ENCODE assay signal across 11 mouse cellular contexts in the genomic region with DNA sequence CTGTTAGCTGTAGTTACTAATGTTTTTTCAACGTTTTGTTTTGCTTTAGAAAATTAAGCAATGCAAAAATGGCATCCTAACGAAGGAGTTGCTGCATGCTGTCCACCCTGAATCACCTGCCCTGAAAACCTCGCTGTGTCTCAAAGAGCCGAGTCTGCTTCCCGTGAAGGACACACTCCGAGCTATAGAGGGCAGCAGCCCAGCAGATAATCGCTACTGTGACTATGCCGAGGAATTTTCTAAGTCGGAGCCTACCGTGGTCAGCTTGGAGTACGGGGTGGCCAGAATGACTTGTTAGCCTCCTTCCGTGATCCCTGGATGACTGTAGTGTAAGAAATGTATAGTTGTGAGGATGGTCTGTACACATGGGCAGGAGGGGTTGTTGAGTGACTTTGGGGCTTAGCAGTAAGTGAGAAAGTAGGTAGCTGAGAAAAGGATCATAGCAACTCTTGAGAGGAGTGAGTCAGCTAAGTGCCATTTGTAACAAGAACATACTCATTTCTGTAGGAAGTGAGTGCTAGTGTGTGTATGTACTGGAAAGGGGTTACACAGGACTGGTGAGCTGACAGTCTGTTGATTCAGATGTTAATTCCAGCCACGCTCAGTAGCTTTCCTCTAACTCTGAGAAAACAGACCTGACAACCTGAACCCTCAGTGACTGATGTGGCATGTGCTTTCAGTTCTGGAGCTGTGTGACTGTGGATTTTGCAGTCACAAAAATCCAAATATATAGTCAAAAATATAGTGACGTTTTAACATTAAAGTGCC. TPM values are rescaled to one million over a fixed set of nuclear protein-coding genes. Genes with fewer than 3 reads are reported as not detected.
DNase-seq lines count a peak whose midpoint lies in the region; ATAC-seq lines count a peak whose summit lies in the region.
"Had no signal": no experiment of that assay in that cellular context is flagged by ENCODE, and none has a peak within 500 bp of the region (broad histone marks: within the 10 kb centered on the region; RNA-seq: fewer than 3 reads in every experiment).

No protein-coding gene starts in this region.

- intact Hi-C loops in gastrocnemius, postnatal 14 days (cut with DNase I; ENCODE audit: low total_unique reads) = no loop called here

- no peaks in the 10 kb centered on the region for H3K4me1 ChIP-seq in embryonic facial prominence, embryonic 11.5 days (ENCODE audit: control insufficient read depth, insufficient read depth, low read length)
- H3K4me1 ChIP-seq in embryonic facial prominence, embryonic 10.5 days = no peaks in the 10 kb centered on the region
- no peaks in the 10 kb centered on the region for H3K4me1 ChIP-seq in hindbrain, embryonic 14.5 days (replicated peaks; ENCODE audit: control insufficient read depth, insufficient read depth, low read length)
- H3K4me1 ChIP-seq: limb, embryonic 15.5 days had no signal

- H3K36me3 ChIP-seq in embryonic facial prominence, embryonic 11.5 days (replicated peaks; ENCODE audit: control insufficient read depth, insufficient read depth, low read depth, low read length) = no peaks in the 10 kb centered on the region
- peaks cover 24% of the 10 kb centered on the region for H3K36me3 ChIP-seq in embryonic facial prominence, embryonic 10.5 days (replicated peaks)
- peaks cover 46% of the 10 kb centered on the region for H3K36me3 ChIP-seq in hindbrain, embryonic 14.5 days (replicated peaks; ENCODE audit: control insufficient read depth, insufficient read depth)

- no peak overlapping the region for H3K4me3 ChIP-seq in embryonic facial prominence, embryonic 11.5 days (ENCODE audit: low read depth, low read length)
- no peak overlapping the region for H3K4me3 ChIP-seq in embryonic facial prominence, embryonic 10.5 days
- H3K4me3 ChIP-seq in hindbrain, embryonic 14.5 days (replicated peaks; ENCODE audit: low read length) = no peak overlapping the region
- H3K4me3 ChIP-seq: erythroblast, embryonic 14.5 days; limb, embryonic 15.5 days had no signal

- H3K4me2 ChIP-seq in embryonic facial prominence, embryonic 11.5 days (ENCODE audit: low read depth, low read length) = no peak overlapping the region
- H3K4me2 ChIP-seq in hindbrain, embryonic 14.5 days (replicated peaks) = no peak overlapping the region
- H3K4me2 ChIP-seq: limb, embryonic 15.5 days had no signal

- H3K27ac ChIP-seq in embryonic facial prominence, embryonic 11.5 days (replicated peaks; ENCODE audit: low read depth, low read length) = no peak overlapping the region
- no peak overlapping the region for H3K27ac ChIP-seq in embryonic facial prominence, embryonic 10.5 days (replicated peaks)
- no peak overlapping the region for H3K27ac ChIP-seq in hindbrain, embryonic 14.5 days
- H3K27ac ChIP-seq: limb, embryonic 15.5 days had no signal

- no peak overlapping the region for H3K9ac ChIP-seq in embryonic facial prominence, embryonic 11.5 days (replicated peaks; ENCODE audit: low read length)
- H3K9ac ChIP-seq in hindbrain, embryonic 14.5 days = no peak overlapping the region
- H3K9ac ChIP-seq: limb, embryonic 15.5 days had no signal

- no peaks in the 10 kb centered on the region for H3K9me3 ChIP-seq in embryonic facial prominence, embryonic 11.5 days (replicated peaks; ENCODE audit: control insufficient read depth, low read length)
- no peaks in the 10 kb centered on the region for H3K9me3 ChIP-seq in embryonic facial prominence, embryonic 10.5 days
- H3K9me3 ChIP-seq in hindbrain, embryonic 14.5 days (ENCODE audit: control insufficient read depth, low read length) = no peaks in the 10 kb centered on the region
- H3K9me3 ChIP-seq: limb, embryonic 15.5 days had no signal

- 70% methylated on average over 14 of the region's 14 CpGs for WGBS in embryonic facial prominence, embryonic 11.5 days
- 72% methylated on average over 14 of the region's 14 CpGs for WGBS in embryonic facial prominence, embryonic 10.5 days
- WGBS in hindbrain, embryonic 14.5 days = 70% methylated on average over 14 of the region's 14 CpGs

- DNase-seq in embryonic facial prominence, embryonic 11.5 days (ENCODE audit: low spot score) = peak; percentile 5
- DNase-seq in embryonic facial prominence, embryonic 10.5 days (ENCODE audit: low spot score) = no peak
- peak; percentile 30 for DNase-seq in right cerebral cortex, adult 18-20 months
- DNase-seq in right cerebral cortex, postnatal 4 days = no peak
- DNase-seq in hindbrain, embryonic 14.5 days (ENCODE audit: low spot score) = peak; percentile 28
- no peak for DNase-seq in gastrocnemius, postnatal 14 days
- no peak for DNase-seq in ovary, adult 18-20 months (ENCODE audit: low spot score)
- DNase-seq in urinary bladder, postnatal 10 days (ENCODE audit: low spot score) = no peak
- DNase-seq: kidney, adult 9 months had no signal

- ATAC-seq in embryonic facial prominence, embryonic 11.5 days (replicated peaks; ENCODE audit: insufficient number of reproducible peaks, low FRiP score, low TSS enrichment, low read depth) = no peak
- no peak for ATAC-seq in hindbrain, embryonic 14.5 days (ENCODE audit: low FRiP score)

- no peaks in the 10 kb centered on the region for H3K27me3 ChIP-seq in embryonic facial prominence, embryonic 11.5 days (ENCODE audit: control insufficient read depth, insufficient read depth, low read length)
- no peaks in the 10 kb centered on the region for H3K27me3 ChIP-seq in embryonic facial prominence, embryonic 10.5 days (replicated peaks; ENCODE audit: low read depth, poor library complexity, severe bottlenecking)
- H3K27me3 ChIP-seq in hindbrain, embryonic 14.5 days (ENCODE audit: control insufficient read depth, insufficient read depth, low read length) = no peaks in the 10 kb centered on the region
- H3K27me3 ChIP-seq: limb, embryonic 15.5 days had no signal

RNA-seq across cellular contexts. Expression of a gene that starts 35.4 kb away (rescaled TPM):
- 39.3 and 39.5 TPM in 2 replicates for polyA plus RNA-seq in embryonic facial prominence, embryonic 11.5 days (2014; fragmentation: Nextera tagmentation; extraction: Ambion mirVana)
- 24.7 and 24.8 TPM in 2 replicates for polyA plus RNA-seq in embryonic facial prominence, embryonic 10.5 days (2016; fragmentation: Nextera tagmentation; extraction: Ambion mirVana)
- polyA plus RNA-seq in hindbrain, embryonic 14.5 days (2014; fragmentation: Nextera tagmentation; extraction: Ambion mirVana) = 66.9 and 70.5 TPM in 2 replicates
- 10 to 100 TPM; 30.6 to 31.0 TPM for total RNA-seq in gastrocnemius, postnatal 14 days (2021)

RNA-seq across cellular contexts. Expression of a gene that starts 49.1 kb away (rescaled TPM):
- polyA plus RNA-seq in embryonic facial prominence, embryonic 11.5 days (2014; fragmentation: Nextera tagmentation; extraction: Ambion mirVana) = 80.5 and 81.4 TPM in 2 replicates
- 59.6 and 62.0 TPM in 2 replicates for polyA plus RNA-seq in embryonic facial prominence, embryonic 10.5 days (2016; fragmentation: Nextera tagmentation; extraction: Ambion mirVana)
- polyA plus RNA-seq in hindbrain, embryonic 14.5 days (2014; fragmentation: Nextera tagmentation; extraction: Ambion mirVana) = 71.0 and 77.8 TPM in 2 replicates
- 10 to 100 TPM; 27.7 to 30.0 TPM for total RNA-seq in gastrocnemius, postnatal 14 days (2021)

RNA-seq across cellular contexts. Expression of a gene that starts 49.2 kb away (rescaled TPM):
- not detected in 2 replicates for polyA plus RNA-seq in embryonic facial prominence, embryonic 11.5 days (2014; fragmentation: Nextera tagmentation; extraction: Ambion mirVana)
- not detected in 2 replicates for polyA plus RNA-seq in embryonic facial prominence, embryonic 10.5 days (2016; fragmentation: Nextera tagmentation; extraction: Ambion mirVana)
- polyA plus RNA-seq in hindbrain, embryonic 14.5 days (2014; fragmentation: Nextera tagmentation; extraction: Ambion mirVana) = 0.21 TPM in 1 of 2 replicates, not detected in the other
- under 1 TPM in 1 of 2 experiments, not detected in 1; 0.25 TPM for total RNA-seq in gastrocnemius, postnatal 14 days (2021)
- polyA plus RNA-seq: erythroblast, embryonic 14.5 days; limb, embryonic 15.5 days had no signal

Comparison
In these comparisons a context has a peak if more than half of its experiments do, and no peak if none do; other contexts are left out.
1. DNase-seq: peak in embryonic facial prominence, embryonic 11.5 days (single experiment), right cerebral cortex, adult 18-20 months (single experiment) and hindbrain, embryonic 14.5 days (single experiment); none in embryonic facial prominence, embryonic 10.5 days (single experiment), right cerebral cortex, postnatal 4 days (single experiment), gastrocnemius, postnatal 14 days (single experiment), ovary, adult 18-20 months (single experiment) and urinary bladder, postnatal 10 days (single experiment).